Mouse (Mus musculus): ENCODE measurements around the gene Pnpla2.
"Not testable (repeated sequence)": the region's sequence is repeated elsewhere in the genome, so short reads cannot be mapped to it uniquely, and the experiment has no call there.

The Pnpla2 gene

GRCm38 (mm10) chr7:141454967-141455551, at the start of gene Pnpla2:
Gene Pnpla2 (plus strand): TSS chr7:141455198.
- DNase-seq (ENCODE audit: low spot score in 2 of 2) = peak; percentile 90 to 94

- DNase-seq (ENCODE audit: low spot score in 2 of 2) = no peak
Measured at GRCm38 (mm10) chr7:141405466-141405865, 49.5 kb upstream of the Pnpla2 start.

GRCm38 (mm10) chr7:141407670-141408069, 47.3 kb upstream of the Pnpla2 start:
- not testable (repeated sequence) for DNase-seq (ENCODE audit: low spot score in 2 of 2)

GRCm38 (mm10) chr7:141408833-141409232, 46.2 kb upstream of the Pnpla2 start:
- peak; percentile 76 for DNase-seq (ENCODE audit: low spot score in 2 of 2)

- DNase-seq (ENCODE audit: low spot score in 2 of 2) = no peak
Measured at GRCm38 (mm10) chr7:141410631-141411030, 44.4 kb upstream of the Pnpla2 start.

GRCm38 (mm10) chr7:141411667-141412066, 43.3 kb upstream of the Pnpla2 start:
- DNase-seq (ENCODE audit: low spot score in 2 of 2) = no peak

GRCm38 (mm10) chr7:141413331-141413730, 41.7 kb upstream of the Pnpla2 start:
- DNase-seq (ENCODE audit: low spot score in 2 of 2) = no peak

- peak; percentile 94 to 99 for DNase-seq (ENCODE audit: low spot score in 2 of 2)
Measured at GRCm38 (mm10) chr7:141413809-141414584, 41.0 kb upstream of the Pnpla2 start, which contains the start of gene Gatd1. Gene Gatd1 (minus strand): TSS chr7:141414136.

- DNase-seq (ENCODE audit: low spot score in 2 of 2) = no peak
Measured at GRCm38 (mm10) chr7:141416144-141416841, 38.7 kb upstream of the Pnpla2 start.

GRCm38 (mm10) chr7:141417731-141418681, 37.0 kb upstream of the Pnpla2 start:
- DNase-seq (ENCODE audit: low spot score in 2 of 2) = no peak

GRCm38 (mm10) chr7:141418970-141419369, 36.0 kb upstream of the Pnpla2 start:
- no peak for DNase-seq (ENCODE audit: low spot score in 2 of 2)

GRCm38 (mm10) chr7:141420030-141420702, 34.8 kb upstream of the Pnpla2 start:
- no peak for DNase-seq (ENCODE audit: low spot score in 2 of 2)

- no peak for DNase-seq (ENCODE audit: low spot score in 2 of 2)
Measured at GRCm38 (mm10) chr7:141423811-141424210, 31.2 kb upstream of the Pnpla2 start.

GRCm38 (mm10) chr7:141426948-141427730, 27.9 kb upstream of the Pnpla2 start:
- no peak for DNase-seq (ENCODE audit: low spot score in 2 of 2)

GRCm38 (mm10) chr7:141428701-141429100, 26.3 kb upstream of the Pnpla2 start:
- no peak for DNase-seq (ENCODE audit: low spot score in 2 of 2)

GRCm38 (mm10) chr7:141429310-141429709, 25.7 kb upstream of the Pnpla2 start, which contains the start of gene Cend1:
Gene Cend1 (minus strand): TSS chr7:141429491.
- no peak for DNase-seq (ENCODE audit: low spot score in 2 of 2)

GRCm38 (mm10) chr7:141429840-141430584, 25.0 kb upstream of the Pnpla2 start:
- no peak for DNase-seq (ENCODE audit: low spot score in 2 of 2)

- no peak for DNase-seq (ENCODE audit: low spot score in 2 of 2)
Measured at GRCm38 (mm10) chr7:141430585-141431240, 24.3 kb upstream of the Pnpla2 start.
